Mouse (Mus musculus): ENCODE data around the gene Rnf144b.

DNA sequence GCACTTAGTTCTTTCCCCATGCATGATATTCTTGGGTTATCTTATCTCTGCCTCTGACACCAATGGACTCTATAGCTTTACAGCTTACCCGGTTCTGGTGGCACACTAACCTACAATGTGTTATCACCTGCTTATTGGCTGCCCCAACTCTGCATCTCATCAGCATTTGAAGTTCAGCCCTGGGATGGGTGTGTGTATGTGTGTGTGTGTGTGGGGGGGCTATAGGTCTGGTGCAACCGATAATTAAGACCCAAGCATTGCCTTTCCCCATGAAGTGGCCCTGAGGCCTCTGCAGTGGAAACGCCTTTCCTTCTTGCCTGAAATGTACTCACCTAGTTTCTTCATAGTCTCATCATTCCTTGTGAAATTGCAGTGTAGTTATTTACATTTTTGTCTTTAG, 6.5 kb upstream of the Rnf144b start:
- no peak for TF ChIP-seq POLR2A (IDR thresholded peaks at IDR 0.05; ENCODE audit: insufficient read length, low read depth)
- TF ChIP-seq POLR2AphosphoS2 (IDR thresholded peaks at IDR 0.05; ENCODE audit: insufficient read length, low read depth), result no peak
- TF ChIP-seq MAX (IDR thresholded peaks at IDR 0.05; ENCODE audit: low read depth), result no peak
- TF ChIP-seq USF1 (IDR thresholded peaks at IDR 0.05; ENCODE audit: low read depth), result no peak
- no peak for TF ChIP-seq CEBPB (IDR thresholded peaks at IDR 0.05; ENCODE audit: insufficient read depth, poor library complexity, severe bottlenecking)
- TF ChIP-seq MYOG (IDR thresholded peaks at IDR 0.05; ENCODE audit: control insufficient read depth in 1 of 3, insufficient read depth in 1 of 3, insufficient read length in 2 of 3, low read depth in 2 of 3), result no peak
- no peak for TF ChIP-seq REST (IDR thresholded peaks at IDR 0.05; ENCODE audit: insufficient read depth, insufficient read length)
- TF ChIP-seq E2F4 (IDR thresholded peaks at IDR 0.05; ENCODE audit: insufficient read depth), result no peak
- no peak for TF ChIP-seq TCF12 (IDR thresholded peaks at IDR 0.05; ENCODE audit: insufficient read depth, poor library complexity, severe bottlenecking)
- TF ChIP-seq TCF3 (IDR thresholded peaks at IDR 0.05; ENCODE audit: insufficient read length, low read depth), result no peak
- no peak for TF ChIP-seq MYOD1 (IDR thresholded peaks at IDR 0.05; ENCODE audit: control insufficient read depth in 1 of 3, insufficient read length in 2 of 3, low read depth in 2 of 3)
